ENCODE assay signal across 24 mouse cellular contexts in genomic region chr7:5036136-5036535, GRCm38 (mm10). TPM values are rescaled to one million over a fixed set of nuclear protein-coding genes. Genes with fewer than 3 reads are reported as not detected.
"Had no signal": no experiment of that assay in that cellular context is flagged by ENCODE, and none has a peak within 500 bp of the region (broad histone marks: within the 10 kb centered on the region; RNA-seq: fewer than 3 reads in every experiment).

No protein-coding gene starts in this region.

- H3K27me3 ChIP-seq: lung, embryonic 15.5 days; megakaryocyte, embryonic 14.5 days; midbrain, embryonic 13.5 days; midbrain, embryonic 15.5 days; neural tube, embryonic 13.5 days; neural tube, embryonic 15.5 days; stomach, embryonic 15.5 days had no signal

- H3K4me3 ChIP-seq: lung, embryonic 15.5 days; midbrain, embryonic 13.5 days; midbrain, embryonic 15.5 days; neural tube, embryonic 13.5 days; neural tube, embryonic 15.5 days; stomach, embryonic 15.5 days had no signal

- DNase-seq: liver, postnatal 0 days; lung, adult 2 months; lung, postnatal 14 days; lung, postnatal 36 days; retina, postnatal 1 day; right cerebral cortex, adult 18-20 months; thymus, adult 2 months; thymus, postnatal 25 days had no signal

- H3K4me1 ChIP-seq: stomach, embryonic 15.5 days had no signal

- H3K27ac ChIP-seq: lung, embryonic 15.5 days; macrophage; midbrain, embryonic 13.5 days; midbrain, embryonic 15.5 days; neural tube, embryonic 13.5 days; neural tube, embryonic 15.5 days; stomach, embryonic 15.5 days; stomach, postnatal 0 days had no signal

RNA-seq across cellular contexts. Expression of gene 4632433K11Rik, which starts 2.2 kb away (rescaled TPM):
- total RNA-seq: megakaryocyte progenitor cell, adult 5-6 weeks; midbrain, postnatal 0 days; monocyte, adult 5-6 weeks had no signal
- polyA plus RNA-seq: liver, postnatal 0 days; lung, adult 2 months; lung, embryonic 15.5 days; lung, postnatal 0 days; midbrain, embryonic 13.5 days; midbrain, embryonic 15.5 days; midbrain, postnatal 0 days; neural tube, embryonic 11.5 days; neural tube, embryonic 13.5 days; neural tube, embryonic 15.5 days; spleen, adult 2 months; stomach, embryonic 15.5 days; stomach, postnatal 0 days; testis, adult 2 months; thymus, adult 2 months had no signal

RNA-seq across cellular contexts. Expression of gene Zfp580, which starts 15.2 kb away (rescaled TPM):
- total RNA-seq: monocyte, adult 5-6 weeks had no signal

RNA-seq across cellular contexts. Expression of gene Ccdc106, which starts 15.8 kb away (rescaled TPM):
- total RNA-seq: monocyte, adult 5-6 weeks had no signal
- polyA plus RNA-seq: liver, postnatal 0 days had no signal
